Comparison of ENCODE assay signal across 12 mouse cellular contexts in genomic region chr17:35222299-35222698, GRCm38 (mm10). TPM values are rescaled to one million over a fixed set of nuclear protein-coding genes. Genes with fewer than 3 reads are reported as not detected.
DNase-seq lines count a peak whose midpoint lies in the region; ATAC-seq lines count a peak whose summit lies in the region.
"Had no signal": no experiment of that assay in that cellular context is flagged by ENCODE, and none has a peak within 500 bp of the region (broad histone marks: within the 10 kb centered on the region; RNA-seq: fewer than 3 reads in every experiment).

No protein-coding gene starts in this region.

- H3K4me1 ChIP-seq in limb, embryonic 15.5 days, result 0 out of 2 replicates have a peak, but pooled peaks cover 6% of the 10 kb centered on the region
- no peaks in the 10 kb centered on the region for H3K4me1 ChIP-seq in forebrain, embryonic 16.5 days (replicated peaks; ENCODE audit: control insufficient read depth, insufficient read depth, low read length)
- H3K4me1 ChIP-seq: limb, embryonic 12.5 days had no signal

- H3K36me3 ChIP-seq in limb, embryonic 15.5 days, result peaks cover 26% of the 10 kb centered on the region
- peaks cover 7% of the 10 kb centered on the region; the same call in 1 of the 2 replicates for H3K36me3 ChIP-seq in forebrain, embryonic 16.5 days (ENCODE audit: control insufficient read depth, insufficient read depth)

- no peak overlapping the region for H3K4me3 ChIP-seq in limb, embryonic 15.5 days
- H3K4me3 ChIP-seq in forebrain, embryonic 16.5 days (replicated peaks; ENCODE audit: low read length), result no peak overlapping the region
- H3K4me3 ChIP-seq: limb, embryonic 12.5 days had no signal

- no peak overlapping the region for H3K4me2 ChIP-seq in limb, embryonic 15.5 days
- H3K4me2 ChIP-seq in forebrain, embryonic 16.5 days (ENCODE audit: low read length), result no peak overlapping the region
- H3K4me2 ChIP-seq: limb, embryonic 12.5 days had no signal

- H3K27me3 ChIP-seq in limb, embryonic 15.5 days, result no peaks in the 10 kb centered on the region
- no peaks in the 10 kb centered on the region for H3K27me3 ChIP-seq in forebrain, embryonic 16.5 days (replicated peaks; ENCODE audit: control insufficient read depth, insufficient read depth, low read length)
- H3K27me3 ChIP-seq: limb, embryonic 12.5 days had no signal

- WGBS in limb, embryonic 15.5 days, result 78% methylated on average over 6 of the region's 6 CpGs
- 85% methylated on average over 6 of the region's 6 CpGs for WGBS in forebrain, embryonic 16.5 days

- no peak for ATAC-seq in limb, embryonic 15.5 days (ENCODE audit: insufficient number of reproducible peaks, low FRiP score, low TSS enrichment, low read depth)
- peak; percentile 40; the same call in 1 of the 2 replicates for ATAC-seq in monocyte, adult 5-6 weeks (replicated peaks; ENCODE audit: insufficient number of reproducible peaks, low FRiP score, low TSS enrichment, poor library complexity, severe bottlenecking)
- no peak for ATAC-seq in forebrain, embryonic 16.5 days
- no peak for ATAC-seq in erythroid progenitor cell, adult 5-6 weeks (replicated peaks; ENCODE audit: low FRiP score, poor library complexity, severe bottlenecking)

- H3K27ac ChIP-seq in limb, embryonic 15.5 days, result 0 out of 2 replicates have a peak overlapping the region, but pooled peaks have one; percentile 33
- H3K27ac ChIP-seq in forebrain, embryonic 16.5 days (ENCODE audit: low read length), result no peak overlapping the region
- H3K27ac ChIP-seq: limb, embryonic 12.5 days had no signal

- no peaks in the 10 kb centered on the region for H3K9me3 ChIP-seq in limb, embryonic 15.5 days
- no peaks in the 10 kb centered on the region for H3K9me3 ChIP-seq in forebrain, embryonic 16.5 days (ENCODE audit: control insufficient read depth, low read length)
- H3K9me3 ChIP-seq: limb, embryonic 12.5 days had no signal

- peak; percentile 95 for DNase-seq in heart, adult 11 months
- no peak for DNase-seq in heart, postnatal 14 days
- peak; percentile 96 for DNase-seq in 416B (ENCODE audit: low read depth)
- DNase-seq in cerebellum, postnatal 36 days, result no peak
- DNase-seq: gastrocnemius, postnatal 10 days; kidney, adult 9 months had no signal

- no peak overlapping the region for H3K9ac ChIP-seq in limb, embryonic 15.5 days
- H3K9ac ChIP-seq in forebrain, embryonic 16.5 days (replicated peaks; ENCODE audit: low read depth, low read length), result no peak overlapping the region
- H3K9ac ChIP-seq: limb, embryonic 12.5 days had no signal

- intact Hi-C loops in heart, postnatal 14 days (cut with DNase I), result no loop called here

RNA-seq across cellular contexts. Expression of gene Gm16181, which starts 1.7 kb away (rescaled TPM):
- under 1 TPM in 1 of 2 experiments, not detected in 1; 0.71 TPM for total RNA-seq in heart, postnatal 14 days (2021)
- 0.41 and 0.77 TPM in 2 replicates for polyA plus RNA-seq in limb, embryonic 15.5 days (2015; fragmentation: Nextera tagmentation; extraction: Ambion mirVana)
- 0.64 to 2.9 TPM (median 2.7 TPM) in 3 replicates for total RNA-seq in monocyte, adult 5-6 weeks (2017)
- 0.62 TPM in 1 of 2 replicates, not detected in the other for polyA plus RNA-seq in forebrain, embryonic 16.5 days (2015; fragmentation: Nextera tagmentation; extraction: Ambion mirVana)
- not detected in 2 replicates for total RNA-seq in erythroid progenitor cell, adult 5-6 weeks (2015; ENCODE audit: low replicate concordance)
- not detected in 2 replicates for total RNA-seq in erythroid progenitor cell, adult 5-6 weeks (2017; ENCODE audit: low replicate concordance)
- total RNA-seq: gastrocnemius, postnatal 10 days had no signal
- polyA plus RNA-seq: cortical plate, adult 2 months had no signal

RNA-seq across cellular contexts. Expression of gene Atp6v1g2, which starts 11.2 kb away (rescaled TPM):
- total RNA-seq in heart, postnatal 14 days (2021), result 1 to 10 TPM; 4.1 to 4.4 TPM
- polyA plus RNA-seq in limb, embryonic 15.5 days (2015; fragmentation: Nextera tagmentation; extraction: Ambion mirVana), result 3.7 and 3.8 TPM in 2 replicates
- 1.4 to 6.5 TPM (median 2.6 TPM) in 3 replicates for total RNA-seq in monocyte, adult 5-6 weeks (2017)
- 46.2 and 64.8 TPM in 2 replicates for polyA plus RNA-seq in forebrain, embryonic 16.5 days (2015; fragmentation: Nextera tagmentation; extraction: Ambion mirVana)
- 6.1 TPM in 1 of 2 replicates, not detected in the other for total RNA-seq in erythroid progenitor cell, adult 5-6 weeks (2015; ENCODE audit: low replicate concordance)
- not detected in 2 replicates for total RNA-seq in erythroid progenitor cell, adult 5-6 weeks (2017; ENCODE audit: low replicate concordance)

RNA-seq across cellular contexts. Expression of gene Nfkbil1, which starts 13.3 kb away (rescaled TPM):
- 10 to 100 TPM in 1 of 2 experiments, 1 to 10 TPM in 1; 8.4 to 10.4 TPM for total RNA-seq in heart, postnatal 14 days (2021)
- 11.2 and 11.8 TPM in 2 replicates for polyA plus RNA-seq in limb, embryonic 15.5 days (2015; fragmentation: Nextera tagmentation; extraction: Ambion mirVana)
- total RNA-seq in monocyte, adult 5-6 weeks (2017), result 3.6 to 10.9 TPM (median 5.1 TPM) in 3 replicates
- polyA plus RNA-seq in forebrain, embryonic 16.5 days (2015; fragmentation: Nextera tagmentation; extraction: Ambion mirVana), result 9.5 and 10.7 TPM in 2 replicates
- 0.84 and 1.1 TPM in 2 replicates for total RNA-seq in erythroid progenitor cell, adult 5-6 weeks (2015; ENCODE audit: low replicate concordance)
- total RNA-seq in erythroid progenitor cell, adult 5-6 weeks (2017; ENCODE audit: low replicate concordance), result 3.0 TPM in 1 of 2 replicates, not detected in the other

RNA-seq across cellular contexts. Expression of gene Lta, which starts 17.1 kb away (rescaled TPM):
- under 1 TPM in 1 of 2 experiments, not detected in 1; 0.20 TPM for total RNA-seq in heart, postnatal 14 days (2021)
- polyA plus RNA-seq in limb, embryonic 15.5 days (2015; fragmentation: Nextera tagmentation; extraction: Ambion mirVana), result 0.37 TPM in 1 of 2 replicates, not detected in the other
- total RNA-seq in monocyte, adult 5-6 weeks (2017), result 1.7 TPM in 1 of 3 replicates, not detected in the others
- 0.24 and 0.35 TPM in 2 replicates for polyA plus RNA-seq in forebrain, embryonic 16.5 days (2015; fragmentation: Nextera tagmentation; extraction: Ambion mirVana)
- total RNA-seq in erythroid progenitor cell, adult 5-6 weeks (2015; ENCODE audit: low replicate concordance), result not detected in 2 replicates
- total RNA-seq in erythroid progenitor cell, adult 5-6 weeks (2017; ENCODE audit: low replicate concordance), result 0.90 TPM in 1 of 2 replicates, not detected in the other
- polyA plus RNA-seq: limb, embryonic 12.5 days had no signal

RNA-seq across cellular contexts. Expression of gene Ddx39b, which starts 19.2 kb away (rescaled TPM):
- total RNA-seq in heart, postnatal 14 days (2021), result 100 to 1,000 TPM; 107 to 118 TPM
- polyA plus RNA-seq in limb, embryonic 15.5 days (2015; fragmentation: Nextera tagmentation; extraction: Ambion mirVana), result 401 and 418 TPM in 2 replicates
- 98.8 to 141 TPM (median 101 TPM) in 3 replicates for total RNA-seq in monocyte, adult 5-6 weeks (2017)
- 466 and 471 TPM in 2 replicates for polyA plus RNA-seq in forebrain, embryonic 16.5 days (2015; fragmentation: Nextera tagmentation; extraction: Ambion mirVana)
- 169 and 179 TPM in 2 replicates for total RNA-seq in erythroid progenitor cell, adult 5-6 weeks (2015; ENCODE audit: low replicate concordance)
- total RNA-seq in erythroid progenitor cell, adult 5-6 weeks (2017; ENCODE audit: low replicate concordance), result 80.1 and 99.9 TPM in 2 replicates

Comparison
In these comparisons a context has a peak if more than half of its experiments do, and no peak if none do; other contexts are left out.
1. DNase-seq: peak in heart, adult 11 months (single experiment) and 416B (single experiment); none in heart, postnatal 14 days (0 of 2) and cerebellum, postnatal 36 days (0 of 2).